Mouse (Mus musculus) kidney, adult 2 months (tissue): ENCODE data around the gene Rdh5.

Experiments used
- CTCF ChIP-seq: fragments of 200-500 bp; conservative IDR thresholded peaks from 2 replicates; pipeline ENCODE4 v1.5.1; 2011; ENCODE audit warnings: low read depth, mild to moderate bottlenecking, control low read depth, low read length, moderate library complexity, mixed read lengths; ENCODE audit not compliant: insufficient read depth, insufficient read length
- POLR2A ChIP-seq: fragments of 200-500 bp; IDR thresholded peaks from one replicate; pipeline ENCODE4 v1.6.1; 2011; ENCODE audit warnings: low read depth, low read length, control low read depth

- TF ChIP-seq CTCF (no peak), POLR2A (no peak)
These were observed 32.8 kb downstream of the Rdh5 start for GRCm38 (mm10) chr10:128889846-128890245.
